Mouse (Mus musculus) megakaryocyte, embryonic 14.5 days (primary cell): Measurements from ENCODE around the gene Sepsecs. TPM values are rescaled to one million over a fixed set of nuclear protein-coding genes. Genes with fewer than 3 reads are reported as not detected.

Experiments used
- H3K27me3 ChIP-seq: replicated peaks from 2 replicates; pipeline ENCODE3; 2012; ENCODE audit warnings: inconsistent platforms
- H3K36me3 ChIP-seq: replicated peaks from 2 replicates; pipeline ENCODE3; 2012; ENCODE audit warnings: low read length, inconsistent platforms, mixed read lengths
- H3K4me1 ChIP-seq: 2 replicates; pipeline ENCODE4 v1.6.1; 2012; ENCODE audit warnings: inconsistent platforms
- H3K4me3 ChIP-seq: replicated peaks from 2 replicates; pipeline ENCODE3; 2012; ENCODE audit warnings: moderate library complexity, mild to moderate bottlenecking, inconsistent platforms
- H3K9me3 ChIP-seq: 2 replicates; pipeline ENCODE4 v1.6.1; 2012; ENCODE audit warnings: inconsistent platforms
- FLI1 ChIP-seq: IDR thresholded peaks from 2 replicates; pipeline ENCODE4 v1.6.1; 2012; ENCODE audit warnings: low read length, inconsistent platforms, mixed read lengths
- GATA1 ChIP-seq: IDR thresholded peaks from 3 replicates; pipeline ENCODE4 v1.6.1; 2012; ENCODE audit warnings: mixed read lengths, low read length, inconsistent platforms, borderline replicate concordance
- polyA plus RNA-seq: library from polyadenylated mRNA; stranded (reverse); fragments of >175 nt; gene quantifications from 2 replicates; pipeline ENCODE4 v1.2.3, GENCODE M21; 2012; ENCODE audit warnings: low replicate concordance; ENCODE audit not compliant: insufficient read depth

The Sepsecs gene
- polyA plus RNA-seq, 1 experiment = 0.46 TPM

DNA sequence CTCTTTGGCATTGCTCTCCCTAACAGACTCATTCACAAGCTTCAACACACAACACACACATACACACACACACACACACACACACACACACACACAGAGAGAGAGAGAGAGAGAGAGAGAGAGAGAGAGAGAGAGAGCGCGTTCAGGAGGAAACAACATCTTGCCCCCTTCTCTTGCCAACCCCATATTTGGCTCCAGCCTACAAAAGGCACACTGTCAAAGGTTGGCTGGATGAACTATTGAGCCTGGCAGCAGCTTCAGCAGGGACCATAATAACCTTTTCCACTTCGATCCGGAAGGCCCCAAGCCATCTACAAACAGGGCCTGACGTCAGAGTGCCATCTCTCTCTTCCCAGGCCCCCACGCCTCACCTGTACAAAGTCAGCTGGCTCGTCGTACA, 56.7 kb downstream of the Sepsecs start:
- TF ChIP-seq FLI1 (no peak), GATA1 (no peak)
- H3K4me3 ChIP-seq = no peak overlapping the region
- peaks cover 21% of the 10 kb centered on the region for H3K27me3 ChIP-seq

DNA sequence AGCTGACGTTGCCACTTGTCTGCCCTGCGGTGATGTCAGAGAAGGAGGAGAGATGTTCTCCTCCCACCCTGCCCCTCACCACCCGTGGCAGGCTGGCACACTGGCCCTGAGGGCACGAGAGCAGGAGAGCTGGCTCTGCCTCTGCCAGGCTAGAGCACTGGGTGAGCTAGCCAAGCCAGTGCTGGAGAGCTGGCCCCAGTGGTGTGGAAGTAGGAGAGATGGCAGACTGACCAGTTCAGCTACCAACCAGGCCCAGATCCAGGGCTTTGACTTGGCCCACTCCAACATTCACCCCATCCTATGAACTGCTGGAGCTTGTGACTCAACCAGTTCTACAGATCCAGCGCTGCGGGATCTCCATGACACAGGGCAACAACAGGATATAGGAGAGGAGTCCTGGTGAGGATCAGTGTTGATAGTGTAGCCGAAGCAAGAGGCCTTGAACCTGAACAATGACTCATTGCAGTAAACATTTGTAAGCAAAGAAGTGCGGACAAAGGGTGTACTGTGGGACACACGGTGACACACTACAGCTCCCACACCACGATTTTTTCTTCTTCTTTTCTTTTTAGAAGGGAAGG, 58.1 kb downstream of the Sepsecs start:
- no peak overlapping the region for H3K4me3 ChIP-seq
- H3K27me3 ChIP-seq = peaks cover 16% of the 10 kb centered on the region
- H3K36me3 ChIP-seq = no peaks in the 10 kb centered on the region
- H3K9me3 ChIP-seq = peaks cover 53% of the 10 kb centered on the region
- no peak for TF ChIP-seq FLI1
- TF ChIP-seq GATA1 = no peak
- H3K4me1 ChIP-seq = peaks cover 6% of the 10 kb centered on the region

More for the DNA sequence above, 56.7 kb downstream of the Sepsecs start:
- Histone ChIP-seq H3K4me1 (peaks cover 18% of the 10 kb centered on the region), H3K9me3 (peaks cover 39% of the 10 kb centered on the region), H3K36me3 (no peaks in the 10 kb centered on the region)

DNA sequence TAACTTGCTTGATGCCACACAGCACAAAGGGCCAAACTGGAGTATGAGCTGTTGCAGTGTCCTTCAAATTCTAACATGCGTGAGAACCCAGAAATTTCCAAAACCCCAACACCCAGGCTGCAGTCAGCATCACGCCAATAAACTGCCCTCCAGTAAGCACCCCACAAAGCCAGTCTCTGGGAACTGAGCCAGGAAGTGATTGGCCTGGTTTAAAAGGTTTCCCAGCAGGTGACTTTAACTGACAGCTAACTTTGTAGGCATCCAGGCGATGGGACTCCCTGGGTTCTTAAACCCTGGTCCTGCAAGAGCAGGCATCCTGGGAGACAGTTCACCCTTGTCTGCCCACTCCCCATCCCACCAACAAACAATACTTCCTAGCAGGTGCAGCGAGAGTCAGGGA, 59.2 kb downstream of the Sepsecs start:
- H3K27me3 ChIP-seq = peaks cover 11% of the 10 kb centered on the region
- TF ChIP-seq FLI1 (no peak), GATA1 (no peak)

DNA sequence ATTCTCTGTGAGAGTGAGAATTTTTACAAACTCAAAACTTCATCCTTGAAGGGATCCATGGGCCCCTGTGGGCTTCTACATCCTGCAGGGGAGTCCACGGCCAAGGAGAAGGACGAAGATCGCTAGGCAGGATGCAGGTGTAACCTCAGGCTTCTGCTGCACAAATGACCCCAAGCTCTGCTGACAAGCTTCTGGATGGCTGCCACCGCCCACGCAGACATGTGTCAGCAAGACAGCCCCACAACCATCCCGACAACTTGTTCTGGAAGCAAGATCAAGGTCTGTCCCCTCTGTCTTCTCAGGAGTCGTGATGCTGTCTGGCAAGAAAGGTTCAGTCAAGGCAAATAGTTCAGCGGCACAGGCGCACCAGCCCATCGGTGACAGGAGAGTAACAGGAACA, 59.8 kb downstream of the Sepsecs start:
- H3K27me3 ChIP-seq = peaks cover 11% of the 10 kb centered on the region
- no peak overlapping the region for H3K4me3 ChIP-seq
- H3K9me3 ChIP-seq = peaks cover 61% of the 10 kb centered on the region
- H3K4me1 ChIP-seq = no peaks in the 10 kb centered on the region; the same call in 1 of the 2 replicates
- TF ChIP-seq GATA1 (no peak), FLI1 (no peak)
- H3K36me3 ChIP-seq = no peaks in the 10 kb centered on the region

More for the DNA sequence above, 59.2 kb downstream of the Sepsecs start:
- Histone ChIP-seq H3K4me1 (no peaks in the 10 kb centered on the region; the same call in 1 of the 2 replicates), H3K9me3 (peaks cover 61% of the 10 kb centered on the region), H3K36me3 (no peaks in the 10 kb centered on the region), H3K4me3 (no peak overlapping the region)

DNA sequence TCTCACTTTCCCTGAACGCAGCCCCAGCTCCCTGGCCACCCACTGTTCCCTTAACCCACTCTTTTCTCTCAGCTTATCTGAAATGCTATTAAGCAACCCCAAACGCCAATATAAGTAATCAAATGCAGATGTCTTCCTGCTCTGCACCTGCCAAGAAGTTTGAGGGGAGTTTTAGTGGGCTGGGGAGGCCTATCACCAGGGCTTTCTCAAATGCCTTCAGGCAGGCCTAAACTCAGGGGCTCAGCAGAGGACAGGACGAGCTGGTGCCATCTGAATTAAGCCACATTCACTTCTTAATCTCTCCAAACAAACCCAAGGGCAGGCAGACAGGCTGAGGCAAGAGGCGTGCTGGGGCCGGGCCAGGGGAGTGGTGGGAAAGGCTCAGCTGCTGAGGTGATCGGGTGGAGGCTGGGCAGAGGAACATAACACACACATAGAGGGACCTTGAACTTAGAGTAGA, 64.9 kb downstream of the Sepsecs start:
- Histone ChIP-seq H3K4me3 (no peak overlapping the region), H3K9me3 (peaks cover 41% of the 10 kb centered on the region), H3K36me3 (no peaks in the 10 kb centered on the region), H3K27me3 (peaks cover 4% of the 10 kb centered on the region), H3K4me1 (no peaks in the 10 kb centered on the region; the same call in 1 of the 2 replicates)
- TF ChIP-seq GATA1 = no peak
- no peak for TF ChIP-seq FLI1

DNA sequence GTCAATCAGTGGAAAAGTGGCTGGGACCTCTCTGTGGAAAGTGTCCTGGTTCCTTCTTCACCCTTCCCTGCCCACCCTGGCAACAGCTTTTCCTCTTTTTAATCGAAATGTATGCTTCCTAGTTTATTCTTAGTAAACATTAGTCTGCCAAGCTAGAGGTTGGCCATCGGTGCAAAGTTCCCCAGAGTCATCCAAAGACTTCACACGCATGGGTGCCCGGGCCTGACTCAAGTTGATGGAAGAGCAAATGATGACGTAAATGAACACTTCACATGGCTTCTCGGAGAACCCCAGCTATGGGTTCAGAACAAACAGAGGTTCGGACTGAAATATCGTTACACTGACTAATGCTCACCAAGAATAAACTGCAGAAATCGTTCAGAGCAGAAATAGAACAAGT, 78.9 kb downstream of the Sepsecs start:
- H3K36me3 ChIP-seq = no peaks in the 10 kb centered on the region
- peaks cover 27% of the 10 kb centered on the region for H3K9me3 ChIP-seq
- no peaks in the 10 kb centered on the region for H3K4me1 ChIP-seq
- H3K27me3 ChIP-seq = peaks cover 2% of the 10 kb centered on the region
- H3K4me3 ChIP-seq = no peak overlapping the region
- TF ChIP-seq FLI1 (no peak), GATA1 (no peak)

Other genes with a start within 250 kb of the Sepsecs start
- gene Ccdc149, start 198.2 kb downstream of the Sepsecs start, polyA plus RNA-seq = 0.07 TPM in 1 of 2 replicates, not detected in the other
- not detected in 2 replicates for gene Lgi2, start 103.2 kb downstream of the Sepsecs start, polyA plus RNA-seq
- 22.6 and 36.0 TPM in 2 replicates for gene Pi4k2b, start 71.9 kb upstream of the Sepsecs start, polyA plus RNA-seq
- 1.9 TPM in 1 of 2 replicates, not detected in the other for gene Zcchc4, start 105.7 kb upstream of the Sepsecs start, polyA plus RNA-seq
- gene Anapc4, start 164.3 kb upstream of the Sepsecs start, polyA plus RNA-seq = 2.4 and 4.8 TPM in 2 replicates